Mouse (Mus musculus) layer of hippocampus, adult 9-11 months (tissue): ENCODE results near the gene Klhdc1.
A peak's percentile ranks its signal among the peaks of the same experiment; 100 is the strongest.

Experiments used
- DNase-seq: peaks from one replicate; pipeline ENCODE4 v3.0.0; 2022

Gene Klhdc1

DNA sequence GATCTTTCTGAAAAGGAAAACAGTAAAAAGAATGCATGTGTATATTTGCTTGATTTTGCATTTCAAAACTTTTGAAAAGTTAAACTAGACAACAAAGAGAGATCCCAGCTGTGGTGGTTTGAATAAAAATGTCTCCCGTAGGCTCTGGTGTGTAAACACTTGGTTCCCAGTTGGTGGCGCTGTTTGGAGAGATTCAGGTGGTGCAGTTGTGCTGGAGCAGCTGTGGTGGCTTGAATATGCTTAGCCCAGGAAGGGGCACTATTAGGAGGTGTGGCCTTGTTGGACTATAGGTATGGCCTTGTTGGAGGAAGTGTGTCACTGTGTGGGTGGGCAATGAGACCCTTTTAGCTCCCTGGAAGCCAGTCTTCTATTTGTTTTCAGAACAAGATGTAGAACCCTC is 11.7 kb upstream of the Klhdc1 start:
- no peak for DNase-seq

DNA sequence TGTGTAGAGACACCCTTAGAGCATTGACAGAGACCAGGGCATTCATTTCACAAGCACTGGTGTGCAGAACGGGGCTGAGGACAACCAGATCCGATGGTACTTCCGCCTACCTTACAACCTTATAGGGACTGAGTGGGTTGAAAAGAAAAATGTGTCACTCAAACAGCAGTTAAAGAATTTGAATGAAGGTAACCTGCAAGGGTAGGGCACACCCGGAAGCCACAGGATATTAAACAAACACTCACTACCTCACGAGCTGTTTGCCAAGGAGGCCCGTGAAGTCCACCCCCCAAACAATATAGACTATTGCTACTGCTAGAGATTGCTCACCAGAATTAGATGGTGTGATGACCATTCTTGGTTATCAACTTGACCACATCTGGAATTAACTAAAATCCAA is 5.2 kb upstream of the Klhdc1 start:
- no peak for DNase-seq

DNA sequence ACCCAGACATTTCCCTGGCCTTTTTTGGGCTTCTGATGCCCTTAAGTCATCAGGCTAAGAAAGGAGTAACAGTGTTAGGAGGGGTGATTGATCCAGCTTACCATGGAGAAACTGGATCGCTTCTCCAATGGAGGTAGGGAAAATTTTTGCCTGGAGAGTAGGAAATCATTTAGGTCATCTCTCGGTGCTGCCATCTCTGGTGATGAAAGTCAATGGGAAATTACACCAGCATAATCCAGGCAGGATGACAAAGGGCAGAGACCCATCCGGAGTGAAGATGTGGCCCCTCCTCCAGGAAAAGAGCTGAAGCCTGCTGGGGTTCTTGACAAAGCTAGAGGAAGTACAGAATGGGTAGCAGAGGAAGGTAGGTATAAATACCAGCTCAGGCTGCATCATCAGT is 2.7 kb upstream of the Klhdc1 start:
- DNase-seq, result no peak

DNA sequence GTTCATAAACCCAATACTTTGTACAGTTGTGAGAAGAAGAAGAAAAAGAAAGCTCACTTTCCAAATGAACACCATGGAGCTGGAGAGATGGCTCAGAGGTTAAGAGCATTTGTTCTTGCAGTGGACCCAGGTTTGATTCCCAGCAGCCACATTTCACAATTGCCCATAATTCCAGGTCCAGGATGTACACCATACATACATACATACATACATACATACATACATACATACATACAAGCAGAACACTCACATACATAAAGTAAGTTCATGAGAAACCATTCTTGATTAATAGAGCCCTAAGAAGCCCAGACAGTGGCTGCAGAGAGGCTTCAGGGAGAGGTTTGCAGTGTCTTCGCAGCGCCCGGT is 412 bp downstream of the Klhdc1 start:
- DNase-seq, result no peak

DNA sequence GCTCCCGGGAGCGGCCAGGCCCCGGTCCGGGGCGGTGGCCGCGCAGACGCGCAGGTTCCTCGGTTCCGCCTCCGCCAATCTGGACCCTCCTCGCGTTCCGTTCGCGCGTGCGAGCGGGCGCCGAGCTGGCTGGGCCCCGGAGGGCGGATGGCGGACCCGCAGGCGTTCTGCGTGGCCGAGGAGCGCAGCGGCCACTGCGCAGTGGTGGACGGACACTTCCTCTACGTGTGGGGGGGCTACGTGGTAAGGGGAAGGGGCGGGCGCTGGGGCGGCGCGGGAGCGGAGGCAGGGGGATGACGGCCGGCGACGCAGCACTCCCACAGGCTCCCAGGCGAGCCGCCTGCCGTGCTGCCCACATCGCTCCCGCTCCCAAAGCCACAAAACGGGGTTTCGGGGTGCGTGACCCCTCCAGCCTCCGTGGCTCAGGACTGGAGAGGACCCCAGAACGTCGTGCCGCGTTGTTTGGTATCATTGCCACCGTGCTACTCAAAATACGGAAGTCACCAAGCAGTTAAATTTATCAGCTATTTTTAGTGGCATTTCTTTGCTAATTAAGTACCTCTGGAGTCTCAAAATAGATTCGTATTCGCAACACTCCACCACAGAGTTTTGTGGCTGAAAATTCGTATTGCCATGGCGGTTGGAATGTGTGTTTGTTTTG is 925 bp downstream of the Klhdc1 start:
- DNase-seq, result peak; percentile 63

DNA sequence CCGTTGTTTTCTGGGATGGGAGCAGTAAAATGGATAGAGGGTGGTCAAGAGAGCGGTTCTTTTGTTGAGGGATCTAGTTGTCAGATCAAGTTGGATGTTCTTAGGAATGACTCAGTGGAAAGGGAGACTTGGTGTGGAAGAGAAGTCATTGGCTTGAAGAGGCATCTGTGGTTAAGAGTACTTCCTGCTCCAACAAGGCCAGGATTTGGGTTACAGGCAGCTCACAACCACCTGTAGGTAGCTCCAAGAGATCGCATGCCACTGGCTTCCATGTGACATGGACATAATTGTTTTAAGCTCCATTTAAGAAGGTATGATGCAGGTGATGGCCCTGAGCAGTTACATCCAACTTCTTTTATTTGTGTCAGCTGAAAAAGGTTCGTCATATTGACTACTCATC is 8.8 kb downstream of the Klhdc1 start:
- no peak for DNase-seq

DNA sequence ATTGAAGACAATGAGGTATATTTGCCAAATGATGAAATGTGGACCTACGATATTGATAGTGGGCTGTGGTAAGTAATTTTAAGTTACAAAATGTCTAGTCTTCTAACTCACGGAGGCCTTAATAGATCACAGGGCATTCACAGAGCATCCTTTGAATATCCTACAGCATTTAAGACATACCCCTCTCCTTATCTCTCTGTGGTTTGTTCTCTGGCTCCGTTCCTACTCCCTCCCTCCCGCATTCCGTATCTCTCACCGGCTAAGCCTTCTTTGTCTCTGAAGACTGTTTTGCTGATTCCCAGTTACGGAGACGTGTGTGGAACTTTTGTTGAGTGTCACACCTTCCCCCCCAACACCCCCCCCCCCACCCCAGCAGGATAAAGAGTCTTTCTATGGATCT is 9.8 kb downstream of the Klhdc1 start:
- DNase-seq, result no peak

DNA sequence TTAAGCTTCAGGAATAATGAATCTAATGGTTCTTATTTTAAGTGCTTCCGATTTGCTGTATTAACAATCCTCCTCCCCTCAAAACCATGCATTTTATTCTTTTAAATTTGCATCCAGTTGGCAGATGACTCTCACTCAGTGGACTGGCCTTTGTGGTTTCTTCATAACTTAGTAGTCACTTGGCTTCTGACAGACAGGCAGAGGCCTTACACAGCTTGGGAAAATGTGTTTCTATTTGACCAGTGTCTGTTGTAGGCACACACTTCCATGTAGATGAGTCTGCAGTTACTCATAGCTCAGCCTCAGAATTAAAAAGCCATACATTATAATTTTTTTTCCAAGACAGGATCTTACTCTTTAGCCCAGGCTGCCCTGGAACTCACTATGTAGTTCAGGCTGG is 12.8 kb downstream of the Klhdc1 start:
- no peak for DNase-seq

DNA sequence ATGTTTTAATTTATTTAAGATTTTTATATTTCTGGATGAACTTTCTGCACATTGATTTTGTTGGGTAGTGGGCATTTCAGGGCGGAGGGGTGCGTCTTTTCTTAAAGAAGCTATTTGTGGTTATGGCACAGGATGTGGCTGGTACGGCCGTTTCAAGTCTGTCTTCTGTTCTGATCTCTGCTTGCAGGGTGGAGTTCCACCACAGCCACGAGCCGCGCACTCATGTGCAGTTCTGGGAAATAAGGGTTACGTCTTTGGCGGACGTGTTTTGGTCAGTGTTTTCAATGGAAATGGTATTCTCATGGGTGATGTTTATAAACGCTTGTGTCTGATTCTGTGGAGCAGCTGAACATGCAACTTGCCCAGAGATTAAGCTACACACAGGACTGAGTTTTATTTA is 16.9 kb downstream of the Klhdc1 start:
- no peak for DNase-seq

DNA sequence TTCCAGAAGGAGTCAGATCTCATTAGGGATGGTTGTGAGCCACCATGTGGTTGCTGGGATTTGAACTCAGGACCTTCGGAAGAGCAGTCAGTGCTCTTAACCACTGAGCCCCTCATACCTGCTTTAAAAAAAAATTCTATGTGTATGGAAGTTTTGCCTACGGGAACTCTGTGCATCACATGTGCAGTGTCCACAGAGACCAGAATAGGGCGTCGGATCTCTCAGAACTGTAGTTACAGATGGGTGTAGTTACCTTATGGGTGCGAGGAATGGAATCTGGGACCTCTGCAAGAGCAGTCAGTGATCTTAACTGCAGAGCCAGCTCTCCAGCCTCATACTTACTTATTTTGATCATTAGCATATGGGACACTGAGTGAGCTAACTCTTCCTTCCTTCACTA is 21.3 kb downstream of the Klhdc1 start:
- no peak for DNase-seq

DNA sequence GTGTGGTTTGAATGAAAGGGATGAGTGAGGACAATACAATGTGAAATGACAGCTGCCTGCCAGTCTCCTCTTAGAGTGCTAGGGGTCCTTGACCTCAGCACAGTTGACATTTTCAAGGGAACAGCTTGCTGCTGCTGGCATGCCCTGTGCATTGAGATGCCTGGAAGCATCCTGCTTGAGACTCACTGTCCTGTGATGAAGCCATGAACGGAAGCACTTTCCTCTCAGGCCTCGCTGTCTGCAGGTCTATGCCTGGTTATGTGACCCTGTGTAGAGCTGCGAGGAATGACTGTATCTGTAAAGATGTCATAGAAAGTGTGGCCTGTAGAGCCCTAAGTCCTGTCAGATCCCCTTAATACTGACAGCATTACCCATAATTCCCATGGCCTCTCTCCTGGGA is 24.1 kb downstream of the Klhdc1 start:
- DNase-seq, result no peak

DNA sequence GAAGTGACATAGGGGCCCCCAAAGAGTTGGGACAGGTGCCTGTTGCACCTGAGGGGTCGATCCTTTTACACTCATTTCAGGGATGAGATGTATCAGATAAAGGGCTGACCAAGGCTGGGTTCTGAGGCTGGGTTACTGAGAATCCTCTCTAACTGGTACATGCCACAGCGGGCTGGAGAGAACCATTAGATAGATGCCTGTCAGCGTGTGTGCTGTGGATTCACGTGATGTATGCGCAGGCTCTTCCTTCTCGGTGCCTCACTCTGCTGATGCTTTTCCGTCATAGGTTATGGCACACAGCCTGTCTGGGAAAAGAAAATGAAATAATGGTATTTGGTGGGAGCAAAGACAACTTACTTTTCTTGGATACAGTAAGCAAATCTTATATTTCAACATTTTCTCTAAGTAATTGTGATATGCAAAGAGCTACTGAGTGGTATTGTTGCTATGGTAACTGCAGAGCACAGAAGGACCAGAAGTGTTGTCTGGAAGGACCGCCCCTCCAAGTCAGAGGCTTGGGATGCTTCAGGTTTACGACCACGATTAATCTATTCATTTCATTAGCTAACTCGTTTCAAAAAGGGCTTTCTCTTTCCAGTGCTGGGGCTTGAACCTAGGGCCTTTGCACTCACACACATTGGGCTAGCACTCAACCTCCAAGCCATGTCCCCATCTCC is 27.1 kb downstream of the Klhdc1 start:
- DNase-seq, result peak; percentile 18

DNA sequence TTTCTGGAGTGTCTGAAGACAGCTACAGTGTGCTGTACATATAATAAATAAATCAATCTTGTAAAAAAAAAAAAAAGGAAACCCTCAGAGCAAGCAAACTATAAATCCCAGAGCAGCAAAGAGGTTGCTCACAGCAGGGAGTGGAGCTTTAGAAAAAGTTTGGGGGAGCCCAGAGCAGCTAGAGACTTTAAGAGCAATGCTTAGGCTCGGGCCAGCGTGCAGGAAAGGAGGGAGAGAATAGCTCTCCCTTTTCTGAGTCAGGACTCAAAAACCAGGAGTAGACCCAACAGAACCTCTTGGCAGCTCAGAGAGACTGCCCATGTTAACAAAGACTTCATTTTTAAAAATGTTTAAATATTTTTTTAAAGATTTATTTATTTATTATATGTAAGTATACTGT is 28.0 kb downstream of the Klhdc1 start:
- DNase-seq, result no peak

DNA sequence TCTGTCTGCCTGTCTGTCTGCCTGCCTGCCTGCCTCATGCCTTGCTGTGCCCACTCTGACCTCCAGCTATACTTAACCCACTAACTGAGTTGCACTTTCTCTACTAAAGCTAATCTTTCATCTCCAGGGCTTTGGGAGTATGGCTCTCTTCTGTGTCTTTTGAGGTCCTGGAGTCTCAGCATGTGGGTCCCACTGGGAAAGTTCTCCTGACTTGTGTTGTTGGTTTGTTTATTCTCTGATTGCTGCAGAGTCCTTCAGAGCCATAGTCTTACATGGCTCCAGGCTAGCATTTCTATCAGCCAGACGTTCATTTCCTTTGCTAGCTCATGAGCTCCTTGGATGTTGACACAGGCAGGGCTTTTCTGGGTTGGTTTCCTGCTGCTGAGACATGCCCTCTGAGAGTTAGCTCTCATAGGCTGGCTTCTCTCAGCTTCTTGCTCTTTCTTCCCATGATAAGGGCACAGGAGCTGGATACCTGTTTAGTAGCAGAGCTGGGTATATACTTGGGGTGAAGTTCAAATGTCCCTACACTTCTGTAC is 39.0 kb downstream of the Klhdc1 start:
- DNase-seq, result no peak

DNA sequence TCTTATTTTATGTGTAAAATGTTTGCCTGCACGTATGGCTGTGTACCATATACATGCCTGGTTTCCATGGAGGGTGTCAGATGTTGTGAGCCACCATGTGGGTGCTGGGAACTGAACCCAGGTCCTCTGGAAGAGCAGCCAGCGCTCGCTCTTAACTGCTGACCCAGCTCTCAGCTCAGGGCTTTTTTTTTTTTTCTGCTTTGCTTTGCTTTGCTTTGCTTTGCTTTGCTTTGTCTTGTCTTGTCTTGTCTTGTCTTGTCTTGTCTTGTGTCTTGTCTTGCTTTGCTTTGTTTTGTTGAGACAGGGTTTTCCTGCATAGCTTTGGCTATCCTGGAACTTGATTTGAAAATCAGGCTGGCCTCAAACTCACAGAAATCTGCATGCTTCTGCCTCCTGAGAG is 39.9 kb downstream of the Klhdc1 start:
- DNase-seq, result no peak

DNA sequence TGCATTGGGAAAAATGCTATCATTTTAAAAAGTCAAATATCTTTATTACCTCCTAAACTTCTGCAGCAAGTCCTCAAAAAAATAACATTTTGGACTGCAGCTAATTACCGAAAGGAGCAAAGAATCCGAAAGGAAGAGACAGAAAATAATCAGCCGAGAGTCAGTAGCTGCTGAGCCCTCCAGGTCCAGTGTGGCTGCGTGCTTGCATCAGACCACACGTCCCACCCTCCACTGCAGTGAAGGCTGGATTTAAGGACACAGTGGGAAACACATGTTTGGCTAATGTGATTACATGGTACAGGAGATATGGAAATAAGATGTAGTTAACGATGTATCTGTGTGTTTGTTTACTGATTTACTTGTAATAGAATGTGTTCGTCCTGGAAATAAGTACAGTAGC is 42.2 kb downstream of the Klhdc1 start:
- DNase-seq, result no peak

DNA sequence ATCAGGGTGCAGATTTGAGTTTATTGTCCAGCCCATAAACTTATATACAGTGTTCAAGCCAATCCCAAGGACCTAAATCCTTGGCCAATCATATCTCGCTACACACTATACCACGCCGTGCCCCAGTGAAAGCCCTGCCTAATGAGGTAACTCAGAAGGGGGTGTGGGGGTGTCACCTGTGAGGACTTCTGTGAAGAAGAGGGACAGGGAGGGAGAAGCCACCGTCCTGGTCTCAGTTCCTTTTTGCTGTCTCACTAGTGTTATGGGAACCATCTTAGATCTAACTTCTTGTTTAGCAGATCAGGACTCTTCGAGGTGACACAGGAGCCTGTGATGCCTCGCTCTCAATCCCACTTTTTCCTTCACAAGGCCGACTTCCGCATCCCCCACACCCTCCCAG is 46.6 kb downstream of the Klhdc1 start:
- DNase-seq, result no peak

DNA sequence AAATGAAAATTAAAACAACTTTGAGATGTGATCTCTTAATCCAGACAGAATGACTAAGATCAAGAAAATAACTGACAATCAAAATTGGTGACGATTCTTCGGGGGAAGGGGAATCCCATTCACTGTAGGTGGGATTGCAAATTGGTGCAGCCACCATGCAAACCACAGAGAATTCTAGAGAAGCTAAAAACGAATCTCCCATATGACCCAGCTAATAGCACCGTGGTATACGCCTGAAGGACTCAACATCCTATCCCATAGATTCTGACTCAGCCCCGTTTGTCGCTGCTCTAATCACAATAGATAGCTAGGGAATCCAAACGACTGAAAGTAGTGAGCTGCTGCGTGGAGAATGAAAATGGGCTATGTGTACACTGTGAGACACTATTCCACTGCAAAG is 47.7 kb downstream of the Klhdc1 start:
- no peak for DNase-seq

DNA sequence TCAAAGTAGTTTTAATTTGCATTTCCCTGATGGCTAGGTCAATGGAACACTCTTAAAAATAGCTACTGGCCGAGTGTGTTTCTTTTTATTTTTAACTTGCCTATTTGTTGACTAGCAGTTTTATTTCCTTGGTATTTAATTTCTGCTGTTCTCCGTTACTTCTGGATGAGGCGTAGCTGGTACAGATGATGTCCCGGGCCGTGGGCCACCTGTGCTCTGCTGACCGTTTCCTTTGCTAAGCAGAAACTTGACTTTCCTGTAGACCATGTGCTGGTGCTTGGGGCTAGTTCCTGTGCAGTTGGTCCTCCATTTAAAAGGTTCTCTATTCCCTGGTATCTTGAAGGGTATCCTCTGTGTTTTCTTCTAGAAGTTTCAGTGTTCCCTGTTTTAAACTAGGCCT is 51.4 kb downstream of the Klhdc1 start:
- DNase-seq, result no peak

DNA sequence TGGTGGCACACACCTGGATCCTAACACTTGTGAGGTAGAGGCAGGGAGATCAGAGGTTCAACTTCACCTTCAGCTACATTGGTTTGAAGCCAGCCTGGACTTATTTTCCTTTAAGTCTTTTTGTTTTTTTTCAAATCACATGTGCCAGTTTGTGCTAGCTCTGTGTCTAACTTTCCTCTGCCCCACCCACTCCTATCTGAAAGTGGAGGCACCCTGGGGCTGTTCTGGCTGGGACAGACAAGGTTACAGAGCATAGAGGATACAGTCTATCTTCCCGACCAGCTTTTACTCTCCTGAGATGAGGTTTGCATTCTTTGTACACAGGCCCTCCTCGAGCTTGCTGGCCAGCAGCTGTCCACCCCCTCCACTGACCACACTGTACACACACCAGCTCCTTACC is 52.8 kb downstream of the Klhdc1 start:
- DNase-seq, result no peak

DNA sequence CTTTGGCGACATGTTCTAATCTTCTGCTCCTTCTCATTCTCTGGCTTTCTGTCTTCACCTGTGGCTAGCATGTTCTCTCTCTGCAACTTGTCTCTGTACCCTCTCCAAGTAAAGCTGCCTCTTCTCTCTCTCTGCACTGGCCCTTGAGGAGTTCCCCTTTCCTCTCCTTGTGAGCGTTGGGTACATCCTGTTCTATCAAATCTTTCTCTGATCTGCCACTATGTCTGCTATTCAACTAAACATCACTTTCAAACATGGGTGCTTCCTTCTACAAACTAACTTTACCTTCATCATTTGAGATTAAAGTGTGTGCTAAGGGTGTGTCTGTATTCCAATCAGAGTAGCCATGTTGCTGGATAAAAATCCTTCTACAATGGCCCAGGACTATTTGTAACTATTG is 54.0 kb downstream of the Klhdc1 start:
- DNase-seq, result no peak

DNA sequence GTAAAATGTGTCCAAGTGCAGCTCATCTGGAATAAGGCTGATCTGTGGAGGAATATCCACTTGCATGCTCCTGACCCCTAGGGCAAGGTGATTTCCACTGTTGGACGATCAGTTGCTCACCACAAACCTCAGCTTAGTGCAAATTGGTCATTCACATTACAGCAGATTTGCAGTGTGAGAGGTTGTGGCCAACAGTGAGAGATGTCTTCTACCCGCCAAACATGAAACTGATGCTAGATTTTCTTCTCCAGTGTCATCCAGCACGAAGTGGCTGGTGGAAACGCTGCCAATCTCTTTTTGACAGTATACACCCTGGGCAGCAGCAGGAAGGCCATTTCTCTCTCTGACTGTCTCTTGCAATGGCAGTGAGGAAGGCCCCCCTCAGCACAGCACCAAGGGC is 54.7 kb downstream of the Klhdc1 start:
- no peak for DNase-seq

DNA sequence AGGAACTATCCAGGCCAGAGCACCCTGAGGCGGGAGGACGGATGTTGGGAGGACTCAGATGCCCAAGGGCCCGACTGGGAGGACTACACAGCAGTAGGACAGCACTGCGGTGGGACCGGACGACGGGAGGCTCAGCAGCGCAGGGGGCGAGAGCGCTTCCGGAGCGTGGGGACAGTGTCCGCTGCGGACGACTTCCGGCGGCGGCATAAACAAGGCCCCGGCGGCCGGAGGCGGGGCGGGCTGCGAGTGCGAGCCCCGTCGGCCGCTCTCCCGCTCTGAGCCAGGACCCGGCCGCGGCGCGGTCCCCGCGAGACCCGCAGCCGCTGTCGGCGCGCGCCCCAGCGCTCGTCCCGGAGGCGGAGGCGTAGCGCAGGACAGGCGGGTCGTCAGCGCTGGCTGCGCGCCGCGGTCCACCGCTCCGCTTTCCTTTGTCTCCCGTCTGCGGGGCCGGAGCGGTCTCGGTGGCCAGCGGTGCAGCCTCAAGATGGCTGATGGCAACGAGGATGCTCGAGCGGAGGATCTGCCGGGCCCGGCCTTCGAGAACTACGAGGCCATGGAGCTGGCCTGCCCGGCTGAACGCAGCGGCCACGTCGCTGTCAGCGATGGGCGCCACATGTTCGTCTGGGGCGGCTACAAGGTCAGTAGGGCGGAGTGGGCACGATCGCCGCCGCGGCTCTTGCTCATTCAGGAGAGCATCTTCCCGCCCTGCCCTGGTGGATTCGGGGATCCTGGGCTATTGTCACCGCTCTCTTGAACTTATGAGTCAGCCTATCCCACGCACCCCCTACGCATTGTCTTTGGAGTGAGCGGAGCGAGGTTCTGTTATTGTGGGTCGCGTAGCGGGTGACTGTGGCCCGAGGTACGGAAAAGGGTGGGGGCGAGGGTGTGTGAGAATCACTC is 55.8 kb downstream of the Klhdc1 start, which contains the start of gene Klhdc2:
TSS of gene Klhdc2 (plus strand) at position 171 of the 900 bp plus-strand sequence.
- DNase-seq, result peak; percentile 95
